Mouse (Mus musculus) bone marrow, adult 2 months (tissue): ENCODE data around the gene Carmil2.

Source experiments
- CTCF ChIP-seq: fragments of 200-500 bp; IDR thresholded peaks from 2 replicates; pipeline ENCODE4 v1.5.1; 2011; ENCODE audit warnings: low read length, control low read depth; ENCODE audit not compliant: control insufficient read depth, insufficient read depth
- POLR2A ChIP-seq: fragments of 200-500 bp; IDR thresholded peaks from 2 replicates; pipeline ENCODE4 v1.6.1; 2011; ENCODE audit warnings: low read depth, mild to moderate bottlenecking, control low read depth, low read length, borderline replicate concordance; ENCODE audit not compliant: control insufficient read depth

GRCm38 (mm10) chr8:105699488-105700215 lies 13.6 kb downstream of the Carmil2 start:
- no peak for TF ChIP-seq CTCF
- no peak for TF ChIP-seq POLR2A
